Mouse (Mus musculus): ENCODE measurements at regions not wholly inside any gene's neighbourhood (a gene's known extent, or its start where the extent isn't known, plus 50 kb on each side); places are given as distances from the start of the nearest gene placed in this dataset.
"Not testable (repeated sequence)": the region's sequence is repeated elsewhere in the genome, so short reads cannot be mapped to it uniquely, and the experiment has no call there.

DNA sequence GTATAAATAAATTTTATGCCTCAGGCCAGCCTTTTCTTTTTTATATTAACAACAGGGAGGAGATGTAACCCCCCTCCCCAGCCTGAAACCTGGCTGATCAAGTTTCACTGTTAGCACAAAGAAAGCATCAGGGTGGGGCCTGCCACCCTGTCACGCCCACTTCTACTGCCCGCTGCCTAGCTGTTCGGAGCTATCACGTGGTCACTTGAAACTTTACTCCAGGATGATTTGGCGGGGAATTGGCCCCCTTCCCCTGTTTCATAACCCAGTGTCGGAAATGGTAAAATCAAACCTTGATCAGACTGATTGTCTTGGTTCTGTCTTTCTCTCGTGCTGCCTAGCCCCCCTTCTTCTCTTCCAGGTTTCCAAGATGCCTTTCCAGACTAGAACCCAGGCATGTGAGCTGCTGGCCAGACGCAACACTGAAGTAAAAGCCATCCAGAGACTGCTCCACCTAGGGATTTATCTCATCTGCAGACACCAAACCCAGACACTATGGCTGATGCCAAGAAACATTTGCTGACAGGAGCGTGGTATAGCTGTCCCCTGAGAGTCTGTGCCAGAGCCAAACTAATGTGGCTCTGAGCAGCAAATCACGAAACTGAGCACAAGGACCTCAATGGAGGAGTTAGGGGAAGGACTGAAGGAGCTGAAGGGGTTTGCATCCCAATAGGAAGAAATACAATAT lies 1386.6 kb upstream of the 1700008P02Rik start:
- ATAC-seq (replicated peaks; ENCODE audit: poor library complexity), result no peak

DNA sequence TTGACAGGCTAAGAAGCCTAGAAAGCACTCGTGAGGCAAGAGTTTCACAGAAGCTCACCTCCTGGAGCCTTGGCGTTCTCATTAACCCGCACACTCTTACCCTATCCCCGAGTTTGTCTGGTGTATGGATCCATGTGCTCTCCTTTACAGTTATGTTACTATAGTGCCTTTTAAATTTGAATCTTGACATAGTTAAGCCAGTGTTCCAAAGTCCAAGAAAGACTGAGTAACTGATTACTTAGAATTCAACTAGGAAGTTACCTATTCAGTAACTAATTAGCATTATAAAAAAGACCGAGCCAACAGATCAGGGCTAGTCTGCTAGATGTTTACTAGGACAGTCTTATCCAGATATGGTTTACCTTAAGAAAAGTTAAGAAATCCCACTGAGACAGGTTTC lies 1386.0 kb upstream of the 1700008P02Rik start:
- ATAC-seq (replicated peaks; ENCODE audit: poor library complexity), result no peak

DNA sequence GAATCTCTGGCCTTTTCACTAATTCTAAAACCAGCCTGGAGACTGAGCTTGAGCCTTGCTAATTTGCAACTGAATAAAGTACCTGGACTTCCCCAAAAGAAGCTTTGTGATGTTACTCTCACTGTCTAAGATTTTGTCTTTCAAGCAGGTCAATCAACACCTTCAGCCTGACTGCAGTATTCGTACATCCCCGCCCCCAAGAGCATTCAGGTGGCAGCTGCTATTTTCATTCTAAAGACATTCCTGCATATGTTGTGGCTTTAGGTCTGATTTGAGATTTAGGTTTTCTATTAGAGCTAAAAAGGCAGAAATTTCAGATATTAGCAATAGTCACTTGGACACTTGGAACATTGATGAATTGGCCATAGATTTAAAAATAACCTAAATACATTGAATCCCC lies 1385.4 kb upstream of the 1700008P02Rik start:
- not testable (repeated sequence) for ATAC-seq (replicated peaks; ENCODE audit: poor library complexity)

DNA sequence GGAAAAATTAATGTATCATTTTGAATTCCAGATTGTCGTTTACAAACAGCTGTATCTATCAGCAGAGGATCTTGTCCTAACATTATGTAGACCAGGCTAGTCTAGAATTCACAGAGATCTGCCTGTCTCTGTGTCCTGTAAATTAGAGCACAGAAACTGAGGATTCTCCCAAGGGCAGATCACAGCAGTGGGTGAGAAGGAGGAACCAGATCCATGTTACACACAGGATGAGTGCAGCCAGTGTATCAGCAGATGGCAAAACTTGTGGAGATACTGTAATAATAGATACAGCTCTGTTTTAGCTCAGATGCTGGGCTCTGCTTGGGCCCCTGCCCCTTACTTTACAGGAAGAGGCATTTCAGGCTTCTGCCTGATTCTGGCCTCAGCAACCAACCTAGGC lies 1384.0 kb upstream of the 1700008P02Rik start:
- ATAC-seq (replicated peaks; ENCODE audit: poor library complexity), result no peak

DNA sequence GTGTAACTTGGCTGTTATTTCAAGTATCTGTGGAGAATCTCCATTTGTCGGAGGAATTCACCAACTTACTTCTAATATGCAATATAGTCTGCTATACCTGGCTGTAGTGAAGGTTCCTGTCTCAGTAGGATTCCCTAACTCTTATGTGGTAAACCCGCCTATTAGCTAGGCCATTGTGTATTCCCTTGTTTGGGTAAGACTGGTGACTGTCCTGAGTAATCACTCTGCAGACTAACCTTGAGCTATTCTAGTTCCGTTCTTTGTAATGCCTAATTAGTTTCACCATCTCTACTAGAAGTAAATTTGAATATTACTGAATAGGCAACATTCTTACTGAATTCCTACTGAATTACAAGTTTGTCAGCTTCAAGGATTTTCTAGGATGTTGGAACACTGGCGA lies 1380.8 kb upstream of the 1700008P02Rik start:
- no peak for ATAC-seq (replicated peaks; ENCODE audit: poor library complexity)

DNA sequence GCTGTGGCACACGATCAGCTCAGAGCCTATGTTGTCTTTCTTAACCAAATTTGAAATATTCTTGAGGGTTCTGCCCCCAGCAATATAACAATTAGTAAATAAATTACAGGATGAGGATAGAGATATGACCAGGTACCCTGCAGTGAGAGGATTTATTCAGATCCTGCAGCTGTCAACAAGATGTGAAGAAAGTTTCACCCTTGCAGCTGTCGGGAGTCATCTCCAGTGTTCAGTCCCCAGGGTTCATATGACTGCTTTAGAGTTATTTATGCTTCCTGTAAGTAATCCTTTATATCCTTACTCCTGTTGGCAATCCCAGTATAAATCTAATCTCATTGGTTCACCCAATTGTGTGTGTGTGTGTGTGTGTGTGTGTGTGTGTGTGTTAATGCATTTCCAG lies 1372.1 kb upstream of the 1700008P02Rik start:
- no peak for ATAC-seq (replicated peaks; ENCODE audit: poor library complexity)

DNA sequence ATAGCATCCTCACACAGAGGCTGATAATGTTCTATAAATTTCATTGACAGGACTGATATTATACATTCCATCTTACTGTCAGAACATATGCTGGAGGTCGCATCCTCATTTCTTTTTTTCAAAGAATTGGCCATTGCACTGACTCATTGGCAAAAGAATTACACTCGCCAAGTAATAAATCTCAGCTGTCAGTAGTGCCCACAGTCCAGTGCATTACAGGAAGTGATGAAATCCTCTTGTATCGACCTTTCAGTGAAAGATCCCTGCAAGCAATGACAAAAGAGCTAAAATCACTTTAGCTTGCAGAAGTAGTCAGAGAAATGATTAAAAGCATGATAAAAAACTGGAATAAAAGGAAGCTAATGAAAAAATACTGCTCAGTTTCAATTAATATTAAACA lies 1353.0 kb upstream of the 1700008P02Rik start:
- ATAC-seq (replicated peaks; ENCODE audit: poor library complexity), result no peak

DNA sequence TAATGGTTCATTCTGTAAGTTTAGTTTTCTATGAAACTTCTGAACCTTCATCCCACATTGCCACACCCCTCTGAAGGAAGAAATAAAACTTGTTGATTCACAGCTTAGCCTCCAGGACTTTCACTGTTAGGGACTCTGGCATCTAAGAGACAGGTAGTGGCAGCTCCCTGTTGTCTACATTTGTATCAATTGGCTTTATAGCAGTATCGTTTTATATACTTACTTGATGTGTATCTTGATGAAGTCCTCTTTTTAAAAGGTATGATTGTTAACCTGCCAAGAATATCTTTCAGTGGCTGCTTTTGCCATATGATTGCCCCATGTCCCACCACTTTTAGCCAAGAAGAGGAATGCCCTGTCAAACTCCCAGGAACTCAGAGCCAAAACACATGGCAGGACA lies 1333.7 kb upstream of the 1700008P02Rik start:
- no peak for ATAC-seq (replicated peaks; ENCODE audit: poor library complexity)

DNA sequence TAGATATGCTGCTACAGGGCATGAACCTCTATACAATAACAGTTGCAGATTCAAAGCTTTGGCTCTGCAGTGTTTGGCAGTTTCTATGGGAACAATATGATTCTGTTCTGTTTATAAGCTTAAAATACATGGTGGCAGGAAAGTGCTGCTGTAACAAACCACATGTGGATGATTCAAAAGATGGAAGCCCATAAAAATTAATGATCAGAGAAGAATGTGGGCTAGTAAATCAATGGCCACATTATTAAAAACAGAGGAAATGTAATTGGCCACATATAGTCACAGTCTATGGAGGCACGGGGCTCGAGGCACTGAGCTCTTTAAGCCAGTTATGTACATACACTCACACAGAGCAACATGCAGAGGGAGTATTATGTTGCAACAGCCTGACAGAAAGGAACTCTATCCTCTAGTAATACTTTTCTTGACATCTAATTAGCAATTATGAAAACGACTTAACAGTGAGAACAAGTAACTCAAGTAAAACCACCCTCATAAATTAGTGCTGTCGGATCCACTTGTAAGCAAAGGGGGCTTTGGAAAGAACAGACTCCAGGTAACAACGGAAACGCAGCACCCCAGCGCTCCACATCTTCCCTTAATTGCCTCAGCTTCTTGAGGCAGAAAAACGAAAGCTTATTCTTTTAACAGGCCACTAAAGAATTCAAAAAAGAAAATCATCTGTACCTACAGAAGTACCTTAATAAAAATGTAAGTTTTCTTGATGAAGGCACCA lies 1323.6 kb upstream of the 1700008P02Rik start:
- no peak for ATAC-seq (replicated peaks; ENCODE audit: poor library complexity)
